Mouse (Mus musculus) kidney, postnatal 36 days (tissue): ENCODE measurements around the gene Emc3.

Experiments
- DNase-seq, 2 experiments: peaks; one replicate each; pipeline ENCODE4 v3.0.0; 2021 to 2022; ENCODE audit warnings: mixed read lengths in 2 of 2

Emc3 gene

GRCm38 (mm10) chr6:113494258-113494788, 37.1 kb downstream of the Emc3 start:
- peak; percentile 77 to 92 for DNase-seq

GRCm38 (mm10) chr6:113492101-113492864, 39.2 kb downstream of the Emc3 start:
- no peak for DNase-seq

GRCm38 (mm10) chr6:113489410-113489809, 42.0 kb downstream of the Emc3 start:
- no peak for DNase-seq

GRCm38 (mm10) chr6:113487125-113487576, 44.3 kb downstream of the Emc3 start:
- peak; percentile 58 to 79 for DNase-seq

GRCm38 (mm10) chr6:113483729-113484128, 47.7 kb downstream of the Emc3 start:
- peak in 1 of 2 experiments; percentile 27 for DNase-seq

GRCm38 (mm10) chr6:113483100-113483615, 48.3 kb downstream of the Emc3 start, which contains the start of gene Creld1:
Creld1 (plus strand) TSS chr6:113483297.
- peak; percentile 98 for DNase-seq

GRCm38 (mm10) chr6:113482477-113483099, 48.9 kb downstream of the Emc3 start:
- peak in 1 of 2 experiments; percentile 63 for DNase-seq

GRCm38 (mm10) chr6:113480555-113481373, 50.7 kb downstream of the Emc3 start:
- peak; percentile 62 to 67 for DNase-seq

- peak in 1 of 2 experiments; percentile 38 for DNase-seq
These were observed 52.5 kb downstream of the Emc3 start for GRCm38 (mm10) chr6:113478906-113479305.

- no peak for DNase-seq
These were observed 54.1 kb downstream of the Emc3 start for GRCm38 (mm10) chr6:113477353-113477752.

- no peak for DNase-seq
These were observed 57.7 kb downstream of the Emc3 start for GRCm38 (mm10) chr6:113473715-113474114.

GRCm38 (mm10) chr6:113473246-113473645, 58.2 kb downstream of the Emc3 start:
- no peak for DNase-seq

- no peak for DNase-seq
These were observed 59.4 kb downstream of the Emc3 start for GRCm38 (mm10) chr6:113472061-113472460.

GRCm38 (mm10) chr6:113471297-113471936, 60.0 kb downstream of the Emc3 start, which contains the start of gene Il17rc:
Il17rc (plus strand) TSS chr6:113471427.
- DNase-seq: peak; percentile 82

GRCm38 (mm10) chr6:113469432-113469831, 62.0 kb downstream of the Emc3 start:
- DNase-seq: peak; percentile 77 to 93

- peak; percentile 82 to 85 for DNase-seq
These were observed 62.4 kb downstream of the Emc3 start for GRCm38 (mm10) chr6:113469021-113469420.

- DNase-seq: no peak
These were observed 62.9 kb downstream of the Emc3 start for GRCm38 (mm10) chr6:113468512-113468911.

- DNase-seq: peak in 1 of 2 experiments; percentile 30
These were observed 65.8 kb downstream of the Emc3 start for GRCm38 (mm10) chr6:113465602-113466001.
